Mouse (Mus musculus): ENCODE measurements at regions not wholly inside any gene's neighbourhood (a gene's known extent, or its start where the extent isn't known, plus 50 kb on each side); places are given as distances from the start of the nearest gene placed in this dataset.
A peak's percentile ranks its signal among the peaks of the same experiment; 100 is the strongest.

DNA sequence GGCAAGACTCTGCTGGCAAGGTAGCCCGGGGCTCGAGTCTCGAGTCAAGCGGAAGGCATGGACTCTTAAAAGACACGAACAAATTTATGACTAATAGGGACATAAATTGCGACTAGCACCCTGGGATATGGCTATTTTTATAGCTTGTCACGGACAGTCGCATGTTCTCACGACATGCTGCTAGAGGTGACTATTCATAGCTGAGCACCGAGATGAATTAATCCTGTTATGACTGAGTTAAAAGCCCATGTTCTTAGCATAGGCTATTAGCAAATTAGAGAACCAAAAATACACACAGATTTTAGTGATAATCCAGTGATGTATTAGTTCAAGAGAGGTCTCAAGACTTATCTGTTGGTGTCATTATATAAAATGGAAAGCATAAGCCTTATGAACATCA is 539.2 kb downstream of the Gm19410 start:
- DNase-seq (ENCODE audit: low spot score in 2 of 2), result no peak

DNA sequence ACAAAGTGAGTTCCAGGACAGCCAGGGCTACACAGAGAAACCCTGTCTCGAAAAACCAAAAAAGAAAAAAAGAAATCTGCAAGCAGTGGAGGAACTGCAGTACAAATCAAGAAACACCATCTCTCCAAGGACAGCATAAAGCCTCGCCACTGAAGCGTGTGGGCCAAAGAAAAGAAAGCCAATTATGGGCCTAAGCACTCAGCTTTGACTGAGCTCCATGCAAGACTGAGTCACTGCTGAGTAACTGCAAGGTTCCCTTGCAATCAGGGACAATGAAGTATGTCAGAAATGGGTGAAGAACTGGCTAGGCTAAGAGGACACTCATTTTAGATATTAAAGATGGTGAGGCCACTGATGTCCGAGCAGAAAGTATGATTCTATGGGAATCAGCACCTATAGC is 540.7 kb downstream of the Gm19410 start:
- DNase-seq (ENCODE audit: low spot score in 2 of 2), result no peak

DNA sequence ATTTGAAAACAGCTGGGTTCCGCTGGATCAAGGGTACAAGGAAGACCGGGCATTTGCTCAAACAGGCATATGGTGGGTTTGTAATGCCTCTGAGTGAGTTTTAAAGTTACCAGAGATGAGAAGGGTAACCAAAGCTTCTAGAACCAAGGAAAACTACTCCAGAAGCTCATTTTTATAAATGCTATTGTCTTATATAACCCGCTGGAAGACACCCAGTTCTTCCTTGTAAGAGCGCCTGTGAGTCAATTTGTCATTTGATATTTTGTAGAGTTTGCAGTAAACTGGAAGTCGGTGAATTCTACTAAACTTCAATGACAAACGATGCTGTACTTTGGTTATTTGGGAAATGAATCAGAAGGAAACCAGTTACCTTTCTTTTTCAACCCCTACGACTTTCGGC is 541.9 kb downstream of the Gm19410 start:
- DNase-seq (ENCODE audit: low spot score in 2 of 2), result no peak

DNA sequence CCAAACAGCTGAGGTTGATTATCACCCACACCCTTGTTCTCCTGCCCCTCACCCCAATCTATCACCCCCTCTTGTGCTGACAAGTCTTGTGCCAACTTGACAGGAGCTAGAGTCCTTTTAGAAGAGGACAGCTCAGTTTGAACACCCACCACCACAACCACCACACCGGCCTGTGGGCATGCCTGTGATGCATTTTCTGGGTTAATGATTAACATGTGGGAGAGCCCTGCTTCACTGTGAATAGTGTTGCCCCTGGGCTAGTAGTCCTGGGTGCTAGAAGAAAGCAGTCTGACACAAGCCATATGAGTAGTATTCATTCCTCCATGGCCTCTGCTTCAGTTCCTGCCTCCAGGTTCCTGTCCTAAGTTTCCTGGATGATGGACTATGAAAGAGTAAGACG is 542.5 kb downstream of the Gm19410 start:
- no peak for DNase-seq (ENCODE audit: low spot score in 2 of 2)

DNA sequence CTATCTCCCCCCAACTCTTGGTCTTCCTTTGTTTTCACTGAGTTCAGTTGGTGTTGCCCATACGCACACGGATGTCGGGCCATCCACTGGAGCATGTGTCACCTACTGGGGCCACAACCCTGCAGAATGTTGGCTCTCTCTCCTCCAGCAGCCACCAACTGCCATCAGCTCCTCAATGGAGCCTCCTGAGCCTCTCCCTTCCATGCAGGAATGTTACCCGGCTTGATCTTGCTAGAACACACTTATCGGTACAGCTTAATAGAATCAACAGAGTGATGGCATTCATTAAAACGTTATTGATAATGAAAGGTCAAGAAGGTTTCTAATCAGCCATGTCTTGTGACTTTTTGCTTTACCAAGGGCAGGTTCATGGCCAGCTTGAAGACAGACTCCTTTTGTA is 543.7 kb downstream of the Gm19410 start:
- DNase-seq (ENCODE audit: low spot score in 2 of 2), result no peak

DNA sequence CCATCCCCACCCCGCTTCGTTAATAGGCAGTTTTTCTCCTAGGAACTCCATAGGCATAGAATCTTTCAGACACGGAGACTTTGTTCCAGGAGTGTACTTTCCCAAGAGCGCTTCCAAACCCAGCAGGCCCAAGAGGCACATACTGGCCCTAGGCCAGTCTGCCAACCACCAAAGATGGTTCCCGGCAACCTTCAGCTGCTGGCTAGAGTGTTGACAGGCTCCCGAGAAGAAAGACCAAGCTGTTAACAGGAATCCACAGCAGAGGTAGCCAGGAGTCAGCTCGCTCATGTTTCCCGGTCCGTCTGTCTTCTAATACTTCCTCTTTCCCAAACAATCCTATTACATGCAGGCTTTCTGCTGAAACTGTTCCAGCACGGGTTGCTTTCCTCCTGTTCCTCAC is 544.4 kb downstream of the Gm19410 start:
- no peak for DNase-seq (ENCODE audit: low spot score in 2 of 2)

DNA sequence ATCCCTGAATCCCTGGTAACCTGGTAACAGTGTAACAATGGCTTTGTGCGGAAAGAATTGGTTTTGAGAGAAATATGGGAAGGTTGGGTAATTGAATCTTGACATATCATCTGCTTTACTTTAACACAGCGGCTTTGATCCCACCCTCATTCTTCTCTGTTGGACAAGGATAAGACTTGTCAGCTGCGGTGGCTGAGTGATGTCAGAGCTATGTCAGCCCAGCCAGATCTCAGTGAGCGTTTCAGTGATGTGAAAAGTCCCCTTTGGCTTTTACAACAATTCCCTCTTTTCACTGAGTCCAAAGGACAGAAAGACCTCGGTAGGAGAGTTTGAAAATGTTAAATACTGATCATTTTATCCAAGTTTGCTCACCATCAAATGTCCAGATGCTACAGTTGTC is 546.1 kb downstream of the Gm19410 start:
- DNase-seq (ENCODE audit: low spot score in 2 of 2), result no peak

DNA sequence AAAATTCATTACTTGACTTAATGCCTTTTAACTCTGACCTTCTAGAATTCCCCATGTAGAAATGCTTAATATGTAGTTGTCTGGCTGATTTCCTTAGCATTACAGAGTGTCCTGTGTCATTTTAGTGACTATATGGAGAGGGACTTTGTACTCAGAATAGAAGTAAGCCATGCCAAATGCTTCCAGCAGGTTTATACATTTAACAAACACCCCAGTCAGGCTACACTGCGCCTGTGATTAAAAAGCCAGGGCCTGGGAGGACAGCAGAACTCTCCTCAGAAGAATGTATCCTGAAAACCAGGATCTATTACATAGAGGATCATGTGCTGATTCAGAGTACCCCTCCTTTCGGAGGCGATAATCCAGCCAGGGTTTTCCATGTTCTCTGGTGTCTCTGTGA is 547.4 kb downstream of the Gm19410 start:
- DNase-seq (ENCODE audit: low spot score in 2 of 2), result no peak

DNA sequence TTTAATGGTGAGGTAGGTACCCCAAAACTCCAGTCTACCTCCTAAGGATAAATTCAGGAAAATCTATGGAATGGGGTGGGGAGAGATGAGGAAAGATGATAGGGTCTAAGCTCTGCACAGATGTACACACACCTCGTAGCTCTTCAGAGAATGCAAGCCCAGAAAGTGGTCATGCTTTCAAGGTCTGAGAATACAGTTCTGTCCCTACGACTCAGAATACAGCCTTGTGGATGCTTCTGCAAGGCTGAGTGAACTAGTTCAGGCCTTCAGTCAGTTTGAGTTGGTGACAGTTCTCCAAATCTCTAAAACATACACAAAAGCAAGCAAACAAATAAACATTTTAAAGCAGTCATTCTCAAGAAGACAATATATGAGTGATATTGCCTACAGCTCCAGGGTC is 552.8 kb downstream of the Gm19410 start:
- no peak for DNase-seq (ENCODE audit: low spot score in 2 of 2)

DNA sequence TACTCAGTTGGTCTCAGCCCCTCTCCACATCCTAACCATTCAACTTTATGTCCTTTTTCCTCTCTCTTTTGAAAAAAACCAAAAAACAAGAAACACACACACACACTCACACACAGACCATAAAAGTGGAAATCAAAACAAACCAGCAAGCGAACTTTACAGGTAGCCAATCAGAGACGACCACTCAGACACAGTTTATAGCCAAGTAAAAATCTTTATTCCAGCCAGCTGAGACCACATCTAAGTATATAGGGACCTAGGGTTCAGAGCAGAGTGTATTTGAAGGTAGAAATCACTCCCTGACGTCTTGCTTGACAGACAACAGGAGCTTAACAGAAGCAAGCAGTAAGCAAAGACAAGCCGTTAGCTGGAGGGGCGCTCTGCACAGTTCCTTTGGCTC is 553.3 kb downstream of the Gm19410 start:
- peak in 1 of 2 experiments; percentile 10 for DNase-seq (ENCODE audit: low spot score in 2 of 2)

DNA sequence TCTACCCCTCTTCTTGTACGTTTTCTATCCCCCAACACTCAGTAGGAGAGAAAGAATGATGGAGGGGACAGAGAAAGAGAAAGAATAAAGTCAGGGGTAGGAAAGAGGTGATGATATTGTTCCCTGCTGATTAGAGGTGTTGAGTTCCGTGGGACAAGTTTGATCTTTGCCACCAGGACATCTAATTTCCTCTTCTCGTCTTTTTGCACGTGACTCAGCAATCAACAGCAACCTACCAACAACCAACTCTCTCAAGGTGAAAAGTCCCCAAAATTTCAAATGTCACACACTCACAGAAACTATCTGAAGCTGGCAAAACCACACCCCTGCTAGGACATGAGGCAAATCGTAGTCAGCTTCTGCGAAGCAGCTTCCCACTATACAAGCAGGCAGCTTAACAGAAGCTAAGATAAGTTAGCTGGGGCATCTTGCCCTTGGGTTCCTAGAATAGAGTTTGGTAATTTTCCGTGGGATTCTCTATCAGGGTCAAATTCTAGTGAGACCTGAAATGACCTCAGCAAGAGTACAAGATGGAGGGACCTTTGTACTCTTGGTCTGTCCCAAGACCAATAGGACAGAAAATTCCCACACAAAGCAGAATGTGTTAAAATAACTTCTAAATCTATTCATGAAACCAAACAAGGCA is 553.8 kb downstream of the Gm19410 start:
- no peak for DNase-seq (ENCODE audit: low spot score in 2 of 2)

DNA sequence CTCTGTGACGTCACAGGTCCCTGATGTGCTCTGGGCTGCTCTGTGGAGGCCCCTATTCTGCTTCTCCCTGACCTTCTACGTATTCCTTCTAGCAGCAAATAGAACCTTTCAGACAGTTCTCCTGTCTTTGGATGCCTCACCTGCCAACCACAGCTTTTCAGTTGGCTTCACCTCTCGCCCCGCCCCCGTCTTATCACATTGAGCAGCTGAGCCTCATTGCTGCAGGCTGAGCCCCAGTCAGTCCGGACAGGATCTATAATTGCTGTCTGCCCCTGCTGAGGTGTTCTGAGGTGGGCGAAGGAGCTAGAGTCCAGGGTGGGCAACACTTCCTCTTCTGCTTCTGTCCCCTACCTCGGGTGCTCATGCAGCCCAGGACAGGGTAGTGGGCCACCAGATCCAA is 556.5 kb downstream of the Gm19410 start:
- peak in 1 of 2 experiments; percentile 4 for DNase-seq (ENCODE audit: low spot score in 2 of 2)

DNA sequence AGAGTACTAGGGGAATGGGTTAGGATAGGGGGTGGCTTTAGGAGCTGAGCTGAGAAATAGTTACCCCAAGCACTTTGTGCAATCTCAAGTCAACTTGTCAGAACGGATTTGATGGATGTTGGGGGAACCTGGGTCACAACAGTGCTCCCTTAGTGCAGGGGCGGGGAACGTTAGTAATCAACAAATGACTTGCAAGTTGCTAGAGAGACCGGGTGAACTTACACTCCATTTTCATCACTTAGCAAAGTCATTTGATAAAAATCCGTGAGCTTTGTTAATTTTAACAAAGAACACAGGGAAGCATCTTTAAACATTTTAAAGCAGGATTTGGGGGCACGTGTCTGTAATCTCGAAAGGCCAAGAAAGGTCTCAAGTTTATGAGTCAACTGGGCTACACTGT is 557.0 kb downstream of the Gm19410 start:
- no peak for DNase-seq (ENCODE audit: low spot score in 2 of 2)

DNA sequence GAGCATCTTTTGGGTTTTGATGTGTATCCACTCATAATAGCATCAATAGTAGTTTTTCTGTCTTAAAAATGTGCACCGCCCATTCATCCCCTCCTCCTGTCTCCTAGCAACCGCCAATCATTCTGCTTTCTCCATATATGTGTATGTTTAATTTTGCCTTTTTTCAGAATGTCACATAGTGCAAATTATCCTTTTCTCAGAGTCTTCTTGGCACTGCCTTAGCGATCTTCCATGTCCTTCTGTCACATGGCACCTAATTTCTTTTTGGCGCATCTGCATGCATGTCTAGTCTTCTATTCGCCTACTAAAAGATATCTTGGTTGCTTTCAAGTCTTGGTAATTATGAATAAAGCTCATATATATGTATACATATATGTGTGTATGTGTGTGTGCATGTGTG is 573.0 kb downstream of the Gm19410 start:
- DNase-seq (ENCODE audit: low spot score in 2 of 2), result no peak

DNA sequence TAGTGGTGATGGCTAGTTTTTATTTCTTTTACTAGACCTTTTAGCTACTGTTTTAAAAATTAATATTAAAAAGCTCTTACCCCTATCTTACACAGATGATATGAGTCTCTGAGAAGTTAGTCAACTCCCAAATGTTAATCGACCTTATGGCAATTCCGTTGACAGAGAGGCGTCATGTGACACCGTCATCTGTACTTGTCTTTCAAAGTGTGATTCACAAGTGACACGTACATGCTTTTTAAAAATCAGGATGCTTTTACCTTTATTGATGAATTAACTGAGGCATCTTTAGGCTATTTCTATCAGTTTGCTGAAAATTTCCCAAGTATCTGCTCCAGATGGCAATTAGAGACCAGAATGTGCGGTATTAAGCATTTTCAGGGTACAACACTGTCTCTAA is 573.9 kb downstream of the Gm19410 start:
- no peak for DNase-seq (ENCODE audit: low spot score in 2 of 2)

DNA sequence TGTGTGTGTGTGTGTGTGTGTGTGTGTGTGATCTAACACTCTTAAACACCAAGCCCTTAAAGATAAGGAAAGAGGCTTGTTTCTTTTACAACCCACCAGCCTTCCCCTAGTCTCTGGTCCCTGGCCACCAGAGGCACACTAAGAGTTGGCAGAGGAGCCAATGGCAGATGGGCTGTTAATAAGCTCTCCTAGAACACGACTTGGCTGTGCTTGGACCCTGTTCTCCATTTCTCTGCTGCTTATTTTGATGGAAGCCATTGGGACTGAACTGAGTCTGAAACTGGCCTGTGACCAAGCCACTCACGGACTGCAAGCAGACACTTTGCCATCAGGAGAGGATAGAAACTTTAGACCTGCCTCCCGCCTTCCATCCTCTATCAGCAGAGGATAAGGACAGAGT is 574.9 kb downstream of the Gm19410 start:
- DNase-seq (ENCODE audit: low spot score in 2 of 2), result no peak

DNA sequence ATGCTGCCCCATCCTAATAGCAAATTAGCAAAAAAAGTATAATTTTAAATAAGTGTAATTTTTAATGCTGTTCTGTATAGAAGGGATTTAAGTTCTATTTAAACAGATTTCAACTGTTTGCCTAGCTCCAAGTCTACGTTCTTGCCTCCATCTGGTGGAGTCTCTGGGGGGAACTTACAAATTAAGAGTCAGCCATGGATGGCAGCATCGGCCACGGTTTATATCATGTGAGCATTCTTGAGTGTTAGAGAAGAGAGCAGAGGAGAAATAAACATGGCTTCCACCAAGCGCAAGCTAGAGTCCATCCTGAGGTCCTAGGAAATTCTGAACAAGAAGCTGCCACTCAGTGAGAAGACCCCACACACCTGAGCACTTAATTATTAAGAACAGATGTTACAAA is 576.4 kb downstream of the Gm19410 start:
- DNase-seq (ENCODE audit: low spot score in 2 of 2), result no peak

DNA sequence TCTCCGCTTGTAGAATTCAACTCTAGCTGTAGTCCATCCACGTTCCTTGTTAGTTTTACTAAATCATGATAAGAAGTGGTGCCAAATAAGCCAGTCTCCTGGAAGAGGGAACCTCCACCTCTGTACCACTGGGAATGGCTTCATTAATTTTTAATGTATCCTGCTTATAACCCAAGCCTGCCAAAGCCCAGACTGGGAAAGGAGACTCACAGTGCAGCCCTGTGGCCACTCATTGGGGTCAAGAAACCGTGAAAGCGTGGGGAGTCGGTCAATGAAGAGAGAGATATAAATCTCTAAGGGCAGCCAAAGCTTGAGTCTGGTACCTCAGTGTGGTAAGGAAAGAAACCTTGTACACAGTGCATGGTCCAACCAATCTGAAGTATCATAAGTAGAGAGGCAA is 577.1 kb downstream of the Gm19410 start:
- DNase-seq (ENCODE audit: low spot score in 2 of 2), result no peak

DNA sequence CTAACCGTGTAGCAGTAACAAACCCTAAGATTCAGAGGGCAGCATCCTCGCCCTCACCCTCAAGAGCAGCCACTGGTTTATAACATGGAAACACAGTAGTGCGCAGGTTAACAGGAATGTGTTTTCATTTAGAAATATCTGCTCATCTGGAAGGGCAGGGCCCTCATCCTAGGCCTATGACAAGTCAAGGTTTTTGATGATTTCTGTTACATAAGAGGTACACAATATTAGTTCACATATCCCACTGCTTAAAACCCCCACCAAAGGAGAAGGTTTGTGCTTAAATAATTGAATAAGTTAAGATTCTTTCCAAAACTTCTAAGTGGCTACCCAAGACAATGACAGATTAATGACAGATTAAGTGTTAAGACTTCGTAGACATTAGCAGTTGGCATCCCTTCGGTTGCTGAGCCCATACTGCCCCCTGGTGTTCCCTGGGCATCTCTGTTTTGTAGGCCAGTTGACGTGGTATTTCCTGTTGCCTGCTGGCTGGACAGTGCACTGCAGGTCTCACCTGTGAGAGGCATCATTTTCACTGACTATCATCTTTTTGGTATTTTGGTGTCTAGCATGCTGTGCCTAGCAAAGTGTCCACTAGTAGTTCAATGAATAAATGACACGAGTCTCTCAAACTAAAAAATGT is 581.2 kb downstream of the Gm19410 start:
- DNase-seq (ENCODE audit: low spot score in 2 of 2), result peak; percentile 80 to 89

DNA sequence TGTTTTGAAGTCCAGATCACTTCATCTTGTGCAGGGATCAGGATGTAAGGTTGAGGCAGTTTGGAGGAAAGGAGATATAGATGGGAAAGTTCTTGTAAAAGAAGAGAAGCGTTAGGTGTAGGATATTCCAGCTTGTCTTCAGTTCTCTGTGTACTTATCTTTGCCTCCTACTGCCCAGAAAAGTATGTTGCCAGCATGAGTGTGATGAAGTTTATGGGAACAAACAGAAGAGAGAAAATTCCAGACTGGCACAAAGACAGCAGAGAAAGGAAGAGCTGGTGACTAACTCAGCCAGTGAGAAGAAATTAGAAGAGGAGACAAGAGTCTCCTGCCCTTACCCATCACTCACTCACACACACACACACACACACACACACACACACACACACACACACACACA is 582.5 kb downstream of the Gm19410 start:
- DNase-seq (ENCODE audit: low spot score in 2 of 2), result no peak

DNA sequence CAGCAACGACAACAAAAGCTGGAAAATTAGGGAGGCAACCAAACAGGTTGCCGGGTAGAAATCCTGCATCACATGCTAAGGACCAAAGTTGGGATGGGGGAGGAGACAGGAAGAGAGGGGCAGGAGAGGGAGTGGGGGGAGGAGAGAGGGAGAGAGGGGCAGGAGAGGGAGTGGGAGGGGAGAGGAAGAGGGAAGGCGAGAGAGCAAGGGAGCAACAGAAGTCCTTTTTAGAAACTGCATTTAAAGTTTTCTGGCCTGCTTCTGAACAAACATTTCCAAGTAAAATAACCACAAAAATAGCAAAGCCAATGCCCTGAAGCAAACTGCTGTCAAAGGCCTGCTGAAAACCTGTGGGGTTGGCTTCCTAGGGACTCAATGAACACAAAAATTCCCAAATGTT is 589.3 kb downstream of the Gm19410 start:
- no peak for DNase-seq (ENCODE audit: low spot score in 2 of 2)

DNA sequence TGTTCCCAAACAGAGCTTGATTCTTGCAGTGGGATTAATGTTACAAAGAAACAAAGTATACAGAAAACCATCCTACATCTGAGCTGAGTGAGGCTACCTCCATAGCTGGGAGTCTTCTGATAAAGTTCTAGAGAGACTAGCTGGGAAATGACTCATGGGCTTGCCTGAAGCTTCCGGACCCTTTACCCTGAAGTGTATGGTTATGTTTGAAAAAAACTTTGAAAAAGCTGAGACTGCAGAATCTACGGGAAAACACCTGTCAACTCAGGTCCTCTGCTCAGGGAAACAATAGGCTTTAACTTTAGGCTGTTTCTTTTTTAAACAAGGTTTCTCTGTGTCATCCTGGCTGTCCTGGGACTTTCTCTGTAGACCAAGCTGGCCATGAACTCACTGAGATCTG is 593.4 kb downstream of the Gm19410 start:
- DNase-seq (ENCODE audit: low spot score in 2 of 2), result no peak

DNA sequence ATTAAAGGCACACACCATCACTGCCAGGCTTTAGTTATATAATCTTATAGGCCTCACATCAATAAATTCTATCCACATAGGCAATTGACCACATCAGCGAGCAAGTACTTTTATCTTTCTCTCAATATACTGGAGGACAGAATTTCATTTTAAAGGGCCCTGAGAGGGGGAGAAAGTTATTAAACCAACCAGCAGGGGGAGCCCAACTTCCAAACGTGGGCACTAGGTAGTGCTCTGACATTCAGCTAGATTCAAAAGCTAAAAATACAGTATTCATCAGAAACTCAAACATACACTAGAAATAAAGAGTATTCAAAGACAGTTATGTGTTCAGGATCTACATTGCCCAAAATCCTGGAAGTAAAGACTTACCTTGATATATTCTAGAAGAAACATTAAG is 595.7 kb downstream of the Gm19410 start:
- peak; percentile 14 to 73 for DNase-seq (ENCODE audit: low spot score in 2 of 2)

DNA sequence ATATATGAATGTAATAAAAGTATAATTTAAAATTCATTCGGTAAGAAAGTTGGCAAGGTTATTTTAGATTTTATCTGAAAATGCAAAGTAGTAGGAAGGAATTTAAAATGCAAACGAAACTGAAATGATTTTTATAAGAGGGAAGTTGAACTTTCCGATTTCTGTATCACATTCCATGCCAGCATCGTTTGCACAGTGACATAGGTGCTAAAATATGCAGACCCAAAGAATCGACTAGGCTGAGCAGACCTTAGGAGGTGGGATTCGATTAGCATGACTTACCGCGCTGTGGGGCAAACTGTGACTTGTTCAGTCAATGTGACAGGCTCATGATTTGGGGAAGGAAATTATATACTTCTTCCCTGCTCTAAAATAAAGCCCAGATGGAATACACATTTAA is 596.2 kb downstream of the Gm19410 start:
- DNase-seq (ENCODE audit: low spot score in 2 of 2), result no peak
